Mouse (Mus musculus): ENCODE measurements around the gene Traf5. TPM values are rescaled to one million over a fixed set of nuclear protein-coding genes. Genes with fewer than 3 reads are reported as not detected.

The Traf5 gene
- polyA plus RNA-seq, 1 experiment from 2014 or later = 2.6 TPM

DNA sequence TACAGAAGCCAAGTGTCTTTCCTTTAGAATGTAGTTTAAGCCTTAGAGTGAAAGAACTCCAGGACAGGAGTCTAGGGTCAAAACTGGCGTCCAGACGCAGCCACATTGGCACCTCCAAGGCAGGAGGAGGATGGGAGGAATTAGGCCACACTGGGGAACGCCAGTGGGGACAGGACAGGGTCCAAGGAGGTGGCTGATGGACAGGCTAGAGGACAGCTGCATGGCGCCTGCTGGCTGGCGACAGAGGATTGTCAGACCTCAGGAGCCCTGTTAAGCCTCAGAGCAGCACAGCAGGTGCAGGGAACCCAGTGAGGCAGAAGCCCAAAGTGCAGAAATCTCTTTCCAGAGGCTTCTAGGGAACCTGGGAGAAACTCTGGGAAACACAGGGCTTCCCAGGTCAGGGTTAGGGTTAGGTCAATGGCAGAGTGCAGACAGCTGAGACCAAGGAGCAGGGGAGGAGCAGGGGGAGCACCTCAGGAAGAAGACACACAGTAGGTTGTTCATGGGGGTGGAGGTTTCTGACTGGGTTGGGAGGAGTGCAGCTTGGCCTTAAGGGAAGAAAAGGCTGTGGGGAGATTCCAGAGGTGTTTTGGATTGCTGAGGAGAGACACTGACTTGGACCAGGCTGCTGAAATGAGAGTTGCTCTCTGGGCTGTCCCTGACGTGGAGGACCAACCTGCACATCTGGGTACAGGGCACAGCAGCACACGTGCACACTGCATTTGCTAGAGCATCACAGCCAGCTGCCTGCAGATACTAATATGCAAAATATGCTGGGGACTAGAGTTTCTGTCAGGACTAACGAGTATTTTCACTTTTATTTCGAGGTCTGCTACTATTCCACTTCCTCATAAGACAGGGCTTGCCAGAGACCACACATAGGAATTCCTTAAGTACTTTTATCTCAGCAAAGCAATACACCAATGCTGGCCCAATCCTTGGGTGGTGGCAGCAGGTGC lies 2.9 kb downstream of the Traf5 start:
- H3K9ac ChIP-seq = no peak overlapping the region
- H3K4me3 ChIP-seq = no peak overlapping the region
- ATAC-seq (ENCODE audit: low FRiP score) = no peak
- 70% methylated on average over 9 of the region's 9 CpGs for WGBS
- peaks cover 7% of the 10 kb centered on the region for H3K4me1 ChIP-seq (replicated peaks)
- no peaks in the 10 kb centered on the region for H3K9me3 ChIP-seq
- no peaks in the 10 kb centered on the region for H3K36me3 ChIP-seq
- H3K27ac ChIP-seq = no peak overlapping the region
- H3K4me2 ChIP-seq = no peak overlapping the region
- H3K27me3 ChIP-seq = peaks cover 30% of the 10 kb centered on the region

GRCm38 (mm10) chr1:192088011-192088410 lies 4.3 kb downstream of the Traf5 start:
- Histone ChIP-seq H3K4me3 (no peak overlapping the region), H3K9ac (no peak overlapping the region), H3K4me2 (no peak overlapping the region), H3K9me3 (no peaks in the 10 kb centered on the region), H3K4me1 (replicated peaks) (peaks cover 7% of the 10 kb centered on the region), H3K36me3 (no peaks in the 10 kb centered on the region), H3K27ac (no peak overlapping the region), H3K27me3 (peaks cover 30% of the 10 kb centered on the region)
- WGBS = 80% methylated on average over 4 of the region's 4 CpGs
- ATAC-seq (ENCODE audit: low FRiP score) = no peak

GRCm38 (mm10) chr1:192087098-192087497 lies 5.3 kb downstream of the Traf5 start:
- Histone ChIP-seq H3K36me3 (no peaks in the 10 kb centered on the region), H3K9me3 (no peaks in the 10 kb centered on the region), H3K4me3 (no peak overlapping the region), H3K27ac (no peak overlapping the region), H3K4me2 (no peak overlapping the region), H3K27me3 (peaks cover 29% of the 10 kb centered on the region), H3K4me1 (replicated peaks) (peaks cover 5% of the 10 kb centered on the region), H3K9ac (no peak overlapping the region)
- WGBS = 79% methylated on average over 4 of the region's 4 CpGs
- no peak for ATAC-seq (ENCODE audit: low FRiP score)

DNA sequence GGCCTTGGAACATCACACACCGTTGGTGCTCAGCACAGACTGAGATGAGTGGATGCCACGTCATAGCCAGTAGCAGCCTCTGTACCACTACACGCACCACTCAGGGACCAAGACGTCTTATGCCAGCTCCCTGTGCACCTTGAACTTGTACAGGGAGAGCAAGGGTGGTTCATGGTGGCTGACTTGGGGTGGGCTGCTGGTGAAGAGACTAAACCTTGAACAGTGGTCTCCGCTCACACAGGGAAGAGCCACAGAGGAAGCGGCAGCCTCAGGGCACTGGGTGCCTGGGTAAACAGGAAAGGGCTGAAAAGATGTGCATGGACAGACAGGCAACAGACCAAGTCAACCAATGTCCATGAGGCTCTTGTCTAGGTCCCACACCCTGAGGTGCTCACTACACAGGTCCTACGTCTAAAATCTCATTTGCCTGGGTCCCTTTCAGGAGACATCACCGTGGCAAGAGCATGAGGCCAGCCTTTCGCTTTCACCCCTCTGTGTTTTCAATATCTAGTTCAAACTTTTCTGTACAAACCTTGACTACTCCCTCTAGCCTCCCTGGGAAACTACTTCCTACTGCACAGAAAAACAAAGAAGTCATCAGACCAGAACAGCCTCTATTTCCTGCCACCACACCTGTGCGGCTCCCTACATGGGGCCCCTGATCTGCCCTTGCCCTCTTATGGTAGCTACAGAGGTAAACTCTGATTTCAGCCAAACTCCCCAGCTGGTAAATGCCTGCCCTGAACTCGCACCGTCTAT lies 5.9 kb downstream of the Traf5 start:
- H3K4me1 ChIP-seq (replicated peaks) = no peaks in the 10 kb centered on the region
- no peak overlapping the region for H3K27ac ChIP-seq
- H3K9me3 ChIP-seq = no peaks in the 10 kb centered on the region
- H3K9ac ChIP-seq = no peak overlapping the region
- WGBS = 86% methylated on average over 12 of the region's 12 CpGs
- no peaks in the 10 kb centered on the region for H3K36me3 ChIP-seq
- H3K4me3 ChIP-seq = no peak overlapping the region
- no peak overlapping the region for H3K4me2 ChIP-seq
- ATAC-seq (ENCODE audit: low FRiP score) = no peak
- H3K27me3 ChIP-seq = peaks cover 22% of the 10 kb centered on the region

GRCm38 (mm10) chr1:192085218-192085617 lies 7.1 kb downstream of the Traf5 start:
- no peak overlapping the region for H3K9ac ChIP-seq
- no peak overlapping the region for H3K27ac ChIP-seq
- no peaks in the 10 kb centered on the region for H3K4me1 ChIP-seq (replicated peaks)
- H3K4me3 ChIP-seq = no peak overlapping the region
- H3K4me2 ChIP-seq = no peak overlapping the region
- 93% methylated on average over 10 of the region's 10 CpGs for WGBS
- ATAC-seq (ENCODE audit: low FRiP score) = no peak
- H3K27me3 ChIP-seq = peaks cover 10% of the 10 kb centered on the region
- no peaks in the 10 kb centered on the region for H3K36me3 ChIP-seq
- H3K9me3 ChIP-seq = no peaks in the 10 kb centered on the region

- no peak for ATAC-seq (ENCODE audit: low FRiP score)
- Histone ChIP-seq H3K4me3 (no peak overlapping the region), H3K4me1 (replicated peaks) (no peaks in the 10 kb centered on the region), H3K27ac (no peak overlapping the region), H3K4me2 (no peak overlapping the region), H3K36me3 (no peaks in the 10 kb centered on the region), H3K9ac (no peak overlapping the region), H3K27me3 (no peaks in the 10 kb centered on the region), H3K9me3 (no peaks in the 10 kb centered on the region)
- WGBS = 85% methylated on average over 1 of the region's 1 CpGs
Measured at GRCm38 (mm10) chr1:192082646-192083045, 9.7 kb downstream of the Traf5 start.

DNA sequence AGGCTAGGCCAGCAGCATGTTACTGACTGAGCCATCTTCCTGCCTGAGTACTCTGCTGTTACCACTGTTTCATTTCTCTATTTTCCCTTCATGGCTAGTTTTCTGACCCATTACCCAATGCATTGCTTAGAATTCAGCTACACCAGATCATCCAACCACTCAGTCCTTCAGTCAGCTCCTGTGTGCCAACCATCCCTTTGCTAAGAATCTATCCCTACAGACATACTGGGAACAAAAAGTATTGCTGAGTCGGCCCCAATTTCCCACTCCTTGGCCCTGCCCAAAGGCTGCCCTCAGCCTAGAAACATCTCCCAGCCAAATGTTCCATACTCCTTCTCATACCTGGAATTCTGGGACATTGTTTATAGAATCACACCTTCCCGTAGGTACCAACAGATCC lies 11.2 kb downstream of the Traf5 start:
- Histone ChIP-seq H3K9ac (no peak overlapping the region), H3K36me3 (no peaks in the 10 kb centered on the region), H3K4me3 (no peak overlapping the region), H3K4me2 (no peak overlapping the region), H3K27ac (no peak overlapping the region), H3K27me3 (no peaks in the 10 kb centered on the region), H3K9me3 (no peaks in the 10 kb centered on the region), H3K4me1 (replicated peaks) (no peaks in the 10 kb centered on the region)
- no peak for ATAC-seq (ENCODE audit: low FRiP score)
- 92% methylated on average over 2 of the region's 2 CpGs for WGBS

DNA sequence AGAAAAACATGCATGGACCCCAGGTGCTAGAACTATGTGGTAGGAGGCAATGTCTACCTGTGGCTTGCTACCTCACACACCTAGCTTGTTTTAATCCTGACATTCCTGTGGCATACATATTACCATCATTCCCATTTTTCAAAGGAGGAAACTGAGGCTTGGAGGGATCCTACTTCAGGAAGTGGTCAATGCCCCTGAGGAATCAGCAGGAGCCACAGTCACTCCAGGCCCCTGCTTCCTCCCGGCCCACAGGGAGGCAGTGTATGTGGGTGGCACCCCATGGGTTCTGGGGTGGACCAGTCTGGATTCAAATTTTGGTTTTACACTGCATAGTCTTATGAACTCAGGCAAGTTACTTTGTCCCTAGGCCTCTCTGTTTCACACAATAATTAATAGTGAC lies 13.2 kb downstream of the Traf5 start:
- Histone ChIP-seq H3K27me3 (no peaks in the 10 kb centered on the region), H3K4me1 (replicated peaks) (no peaks in the 10 kb centered on the region), H3K4me2 (no peak overlapping the region), H3K9me3 (no peaks in the 10 kb centered on the region), H3K4me3 (no peak overlapping the region), H3K27ac (no peak overlapping the region), H3K36me3 (no peaks in the 10 kb centered on the region), H3K9ac (no peak overlapping the region)
- 97% methylated on average over 1 of the region's 1 CpGs for WGBS
- ATAC-seq (ENCODE audit: low FRiP score) = no peak

DNA sequence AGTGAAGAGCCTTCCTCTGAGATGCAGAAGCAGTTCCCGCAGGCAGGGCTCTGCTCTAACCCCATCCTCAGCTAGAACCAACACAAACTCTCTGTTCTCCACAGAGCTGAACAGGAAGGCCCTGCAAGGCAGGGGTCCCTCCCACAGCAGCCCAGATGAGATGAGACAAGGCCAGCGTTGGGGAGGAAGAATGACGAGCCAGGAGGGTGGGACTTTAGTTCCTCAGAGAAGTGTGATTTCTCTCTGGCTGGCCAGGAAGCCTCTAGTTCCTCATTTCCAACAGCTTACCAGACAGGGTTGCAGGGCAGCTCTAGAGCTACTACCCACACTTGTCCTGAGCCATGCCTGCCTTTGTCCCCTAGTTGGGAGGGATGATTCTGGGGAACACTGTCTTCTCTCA lies 14.0 kb downstream of the Traf5 start:
- no peaks in the 10 kb centered on the region for H3K9me3 ChIP-seq
- no peak for ATAC-seq (ENCODE audit: low FRiP score)
- no peak overlapping the region for H3K4me2 ChIP-seq
- H3K4me1 ChIP-seq (replicated peaks) = no peaks in the 10 kb centered on the region
- H3K27me3 ChIP-seq = no peaks in the 10 kb centered on the region
- 63% methylated on average over 3 of the region's 3 CpGs for WGBS
- no peak overlapping the region for H3K27ac ChIP-seq
- H3K36me3 ChIP-seq = no peaks in the 10 kb centered on the region
- no peak overlapping the region for H3K9ac ChIP-seq
- H3K4me3 ChIP-seq = no peak overlapping the region

GRCm38 (mm10) chr1:192076796-192077535 lies 15.4 kb downstream of the Traf5 start:
- no peaks in the 10 kb centered on the region for H3K36me3 ChIP-seq
- no peak overlapping the region for H3K9ac ChIP-seq
- H3K27ac ChIP-seq = no peak overlapping the region
- no peaks in the 10 kb centered on the region for H3K4me1 ChIP-seq (replicated peaks)
- H3K4me2 ChIP-seq = no peak overlapping the region
- H3K27me3 ChIP-seq = no peaks in the 10 kb centered on the region
- H3K9me3 ChIP-seq = no peaks in the 10 kb centered on the region
- no peak for ATAC-seq (ENCODE audit: low FRiP score)
- no peak overlapping the region for H3K4me3 ChIP-seq

- no peak for ATAC-seq (ENCODE audit: low FRiP score)
- Histone ChIP-seq H3K9me3 (no peaks in the 10 kb centered on the region), H3K27me3 (no peaks in the 10 kb centered on the region), H3K9ac (no peak overlapping the region), H3K4me2 (no peak overlapping the region), H3K4me1 (replicated peaks) (0 out of 2 replicates have a peak, but pooled peaks cover under 1% of the 10 kb centered on the region), H3K4me3 (no peak overlapping the region), H3K36me3 (no peaks in the 10 kb centered on the region), H3K27ac (no peak overlapping the region)
- WGBS = 89% methylated on average over 4 of the region's 4 CpGs
Measured at GRCm38 (mm10) chr1:192076101-192076500, 16.3 kb downstream of the Traf5 start.

GRCm38 (mm10) chr1:192074824-192075223 lies 17.5 kb downstream of the Traf5 start:
- no peak overlapping the region for H3K4me3 ChIP-seq
- H3K27me3 ChIP-seq = no peaks in the 10 kb centered on the region
- no peak overlapping the region for H3K4me2 ChIP-seq
- ATAC-seq (ENCODE audit: low FRiP score) = no peak
- WGBS = 100% methylated on average over 1 of the region's 1 CpGs
- H3K9ac ChIP-seq = no peak overlapping the region
- H3K27ac ChIP-seq = 0 out of 2 replicates have a peak overlapping the region, but pooled peaks have one; percentile 18
- no peaks in the 10 kb centered on the region for H3K9me3 ChIP-seq
- H3K36me3 ChIP-seq = no peaks in the 10 kb centered on the region
- peaks cover 14% of the 10 kb centered on the region for H3K4me1 ChIP-seq (replicated peaks)

Data from hindbrain, embryonic 13.5 days (tissue).